Mouse (Mus musculus) adrenal gland, adult 18-20 months (tissue): ENCODE measurements around the gene Pde4d. TPM values are rescaled to one million over a fixed set of nuclear protein-coding genes. Genes with fewer than 3 reads are reported as not detected.

Experiments
- DNase-seq, 2 experiments: peaks; one replicate each; pipeline ENCODE4 v3.0.0; 2021 to 2022; ENCODE audit warnings: low spot score in 2 of 2
- total RNA-seq, 2 experiments: library from RNA; stranded (reverse); gene quantifications; 1 replicate in 1 of 2; 2 replicates in 1 of 2; pipeline ENCODE4 v1.2.3; 2021

Pde4d gene
- total RNA-seq, 2 experiments from 2014 or later, result 48.5 to 81.6 TPM

- no peak for DNase-seq
Observed at GRCm38 (mm10) chr13:109678991-109679390, 1229.2 kb downstream of the Pde4d start.

GRCm38 (mm10) chr13:109680229-109680628 lies 1230.5 kb downstream of the Pde4d start:
- DNase-seq, result no peak

- no peak for DNase-seq
Observed at GRCm38 (mm10) chr13:109681699-109682293, 1232.0 kb downstream of the Pde4d start.

DNA sequence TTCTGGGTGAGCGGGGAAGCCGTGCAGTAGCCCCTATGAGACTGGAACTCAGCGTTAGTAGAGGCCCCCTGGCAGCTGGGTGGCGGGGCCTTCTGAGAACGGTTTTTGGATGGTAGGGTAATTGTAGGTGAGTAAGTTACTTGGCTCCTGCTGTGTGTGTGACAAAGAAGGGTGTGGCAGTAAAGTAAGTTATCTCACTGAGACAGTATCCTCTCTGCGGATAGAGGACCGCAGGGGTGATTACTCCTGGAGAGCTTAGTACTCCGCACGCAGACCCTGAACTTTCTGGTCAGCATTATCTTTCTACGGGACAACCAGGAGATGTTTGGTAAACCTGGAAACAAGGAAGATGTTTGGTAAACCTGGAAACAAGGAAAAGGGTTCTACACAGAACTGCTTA lies 1233.3 kb downstream of the Pde4d start:
- DNase-seq, result no peak

GRCm38 (mm10) chr13:109684985-109685295 lies 1235.2 kb downstream of the Pde4d start:
- DNase-seq, result no peak

GRCm38 (mm10) chr13:109685296-109686115 lies 1235.8 kb downstream of the Pde4d start:
- DNase-seq, result peak; percentile 25 to 31

DNA sequence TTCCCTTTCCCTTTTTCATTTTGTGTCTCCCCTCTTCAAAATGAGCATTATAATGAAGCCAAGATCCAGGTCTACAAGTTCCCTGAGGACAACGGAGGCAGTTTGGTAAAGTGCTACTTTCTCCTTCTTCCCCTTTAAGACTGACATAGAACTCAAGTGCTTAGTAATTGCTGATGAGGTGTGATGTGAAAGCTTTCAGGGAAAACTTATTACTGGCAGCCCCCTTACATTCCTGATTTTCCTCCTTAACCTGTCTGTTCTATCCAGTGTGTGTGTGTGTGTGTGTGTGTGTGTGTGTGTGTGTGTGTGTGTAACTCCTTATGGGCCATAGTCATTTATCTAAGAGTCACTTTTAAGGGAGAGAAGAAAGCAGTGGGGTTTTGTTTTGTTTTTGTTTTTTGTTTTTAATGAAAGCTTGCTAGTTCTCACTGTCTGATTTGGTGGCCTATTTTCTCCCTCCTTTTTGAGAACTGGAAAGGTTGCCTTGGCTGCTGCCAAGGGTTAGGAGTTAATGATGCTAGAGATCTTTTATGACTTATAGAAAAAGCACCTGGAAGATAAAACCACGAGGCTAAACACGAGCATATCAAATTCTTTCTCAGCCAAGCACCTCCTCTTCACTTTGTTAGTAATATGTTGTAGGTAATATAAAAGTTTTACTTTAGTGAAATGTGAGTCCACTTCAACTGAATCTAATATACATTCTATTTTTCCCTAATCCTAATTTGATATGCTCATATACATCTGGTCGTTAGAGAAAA lies 1236.5 kb downstream of the Pde4d start:
- no peak for DNase-seq

DNA sequence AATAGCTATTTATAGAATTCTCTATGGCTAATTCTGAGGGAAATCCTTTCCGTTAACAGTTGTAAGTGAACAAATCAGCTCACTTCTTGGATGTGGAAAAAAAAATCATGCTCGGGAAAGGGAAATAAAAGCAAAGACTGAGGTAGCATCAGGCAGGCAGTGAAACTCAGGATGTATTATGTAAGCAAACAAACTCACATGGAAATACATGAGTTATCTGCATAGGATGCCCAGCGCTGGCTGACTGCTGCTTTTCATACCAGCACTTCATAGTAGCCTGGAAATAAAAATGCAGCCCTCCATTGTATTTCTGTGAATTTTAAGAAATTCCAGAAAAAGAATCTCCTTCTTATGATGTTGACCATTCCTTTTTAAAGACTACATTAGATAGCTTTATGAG lies 1237.2 kb downstream of the Pde4d start:
- DNase-seq, result no peak

- no peak for DNase-seq
Observed at GRCm38 (mm10) chr13:109688195-109688594, 1238.4 kb downstream of the Pde4d start.

- DNase-seq, result no peak
Observed at GRCm38 (mm10) chr13:109689176-109689575, 1239.4 kb downstream of the Pde4d start.

DNA sequence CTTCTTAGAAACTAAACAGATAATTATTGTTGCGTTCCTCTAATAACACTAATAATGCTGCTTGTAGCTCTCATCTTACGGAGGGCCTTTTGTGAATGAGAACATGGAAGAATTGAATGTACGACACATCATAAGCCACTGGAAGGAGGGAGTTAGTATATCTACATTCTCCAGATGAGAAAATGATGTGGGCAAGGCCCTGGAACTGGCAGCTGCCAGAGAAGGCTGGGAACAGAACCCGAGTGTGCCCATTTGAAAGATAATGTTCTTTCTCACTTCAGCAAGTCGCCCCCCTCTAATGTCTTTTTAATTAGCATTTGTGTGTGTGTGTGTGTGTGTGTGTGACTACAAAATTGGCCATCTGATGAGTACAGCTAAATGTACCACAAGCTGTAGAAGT lies 1240.8 kb downstream of the Pde4d start:
- no peak for DNase-seq

- DNase-seq, result no peak
Observed at GRCm38 (mm10) chr13:109692851-109693250, 1243.1 kb downstream of the Pde4d start.

DNA sequence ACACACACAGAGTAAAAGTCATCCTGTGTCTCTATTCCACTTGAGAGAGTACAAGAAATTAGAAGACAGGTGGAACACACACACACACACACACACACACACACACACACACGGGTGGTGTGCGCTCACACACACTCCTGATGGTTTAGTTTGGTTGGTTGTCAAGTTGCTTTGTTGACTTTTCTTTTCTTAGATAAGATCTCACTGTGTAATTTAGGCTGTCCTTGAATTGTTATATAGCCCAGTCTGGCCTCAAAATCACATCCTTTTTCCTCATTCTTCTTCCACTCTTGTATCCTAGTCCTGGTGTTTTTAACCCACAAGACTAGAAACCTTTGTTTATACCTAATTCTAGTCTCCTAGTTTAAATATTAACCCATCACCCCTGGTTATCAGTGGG lies 1244.0 kb downstream of the Pde4d start:
- DNase-seq, result no peak

DNA sequence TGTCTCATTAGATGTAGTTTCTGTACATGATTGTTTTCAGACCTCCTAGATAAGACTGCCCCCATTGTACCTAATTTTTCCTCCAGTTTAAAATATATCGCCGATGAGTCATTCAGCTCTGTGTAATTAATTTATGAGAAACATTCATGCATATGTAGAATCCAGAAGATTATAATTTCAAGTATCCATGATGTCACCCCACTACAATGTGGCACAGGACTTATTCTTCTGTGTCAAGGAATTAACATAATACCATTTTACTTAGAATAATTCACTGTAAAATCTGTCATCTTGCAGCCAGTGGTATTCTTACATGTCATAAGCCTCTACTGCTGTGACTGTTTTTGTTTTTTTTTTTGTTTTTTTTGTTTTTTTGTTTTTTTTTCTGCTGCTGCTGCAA lies 1244.5 kb downstream of the Pde4d start:
- DNase-seq, result no peak

DNA sequence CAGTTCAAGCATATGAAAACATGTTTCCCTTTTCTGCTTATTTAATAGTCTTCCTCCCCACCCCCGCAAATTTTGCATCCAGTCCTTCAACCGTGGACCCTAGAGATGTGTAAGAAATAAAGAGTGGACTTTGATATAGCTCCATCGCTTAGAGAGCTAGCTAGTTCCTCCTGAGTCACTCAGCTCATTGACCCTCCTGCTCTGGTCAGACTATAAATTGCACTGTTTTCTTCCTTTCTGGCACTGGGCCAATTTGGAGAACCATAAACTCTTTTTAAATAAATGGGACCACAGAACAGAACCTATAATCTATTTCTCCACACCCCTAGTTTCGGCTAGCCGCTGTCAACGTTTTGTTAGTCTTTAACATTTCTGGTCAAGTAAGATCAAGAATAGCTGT lies 1245.3 kb downstream of the Pde4d start:
- DNase-seq, result no peak

DNA sequence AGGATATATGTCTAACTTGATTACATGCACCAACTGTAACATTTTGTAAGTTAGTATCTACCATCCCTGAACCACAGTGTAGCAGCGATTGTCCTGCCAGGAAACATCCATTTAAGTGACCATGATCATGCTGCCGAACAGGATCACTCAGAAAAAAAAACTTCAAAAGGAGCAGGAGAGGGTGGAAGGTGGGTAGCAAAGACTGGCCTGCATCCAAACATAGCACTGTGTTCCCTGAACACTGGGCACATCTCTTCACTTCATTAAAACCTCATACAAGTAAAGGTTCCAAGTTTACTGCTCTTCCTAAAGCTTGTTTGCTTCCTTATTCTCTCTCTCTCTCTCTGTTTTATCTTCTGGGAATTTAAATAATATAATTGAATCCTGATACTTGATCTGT lies 1256.4 kb downstream of the Pde4d start:
- no peak for DNase-seq

GRCm38 (mm10) chr13:109706579-109706978 lies 1256.8 kb downstream of the Pde4d start:
- no peak for DNase-seq

DNA sequence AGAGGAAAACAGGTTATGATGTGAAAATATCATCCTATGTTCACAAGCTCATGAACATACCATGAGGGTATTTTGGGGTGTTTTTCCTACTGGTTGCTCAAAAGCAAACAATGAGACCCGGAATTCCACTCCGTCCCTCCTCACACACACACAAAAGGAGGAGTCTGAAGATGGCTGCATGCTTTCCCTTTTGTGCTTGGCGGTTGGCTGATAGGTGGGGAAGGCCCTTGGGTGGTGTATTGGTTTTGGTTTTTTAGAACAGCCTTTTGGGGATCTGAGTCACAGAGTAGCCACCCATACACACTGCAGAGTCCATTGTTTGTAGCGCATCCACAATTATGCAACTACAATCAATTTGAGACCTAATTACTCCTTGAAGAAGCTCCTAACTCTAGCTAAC lies 1257.4 kb downstream of the Pde4d start:
- no peak for DNase-seq

DNA sequence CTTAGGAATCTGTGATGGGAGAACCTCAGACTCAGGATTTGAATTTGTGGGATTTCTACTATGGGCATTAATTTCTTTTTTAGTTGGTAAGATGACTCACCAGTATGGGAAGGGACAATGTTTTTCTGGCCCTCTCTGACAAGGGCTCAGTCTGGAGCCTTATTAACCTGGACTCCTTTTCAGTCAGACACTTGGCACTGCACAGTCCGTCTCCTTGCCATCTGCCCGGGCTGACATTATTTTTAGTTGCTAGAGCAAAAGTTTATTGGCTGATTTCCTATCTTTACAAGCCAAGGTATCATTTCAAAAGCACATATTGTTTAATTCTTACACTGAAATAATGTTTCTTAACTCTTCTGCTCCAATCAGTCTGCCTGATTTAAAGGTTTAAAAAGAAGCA lies 1258.6 kb downstream of the Pde4d start:
- DNase-seq, result no peak

- DNase-seq, result no peak
Observed at GRCm38 (mm10) chr13:109714581-109714980, 1264.8 kb downstream of the Pde4d start.

GRCm38 (mm10) chr13:109715321-109715720 lies 1265.6 kb downstream of the Pde4d start:
- DNase-seq, result no peak

DNA sequence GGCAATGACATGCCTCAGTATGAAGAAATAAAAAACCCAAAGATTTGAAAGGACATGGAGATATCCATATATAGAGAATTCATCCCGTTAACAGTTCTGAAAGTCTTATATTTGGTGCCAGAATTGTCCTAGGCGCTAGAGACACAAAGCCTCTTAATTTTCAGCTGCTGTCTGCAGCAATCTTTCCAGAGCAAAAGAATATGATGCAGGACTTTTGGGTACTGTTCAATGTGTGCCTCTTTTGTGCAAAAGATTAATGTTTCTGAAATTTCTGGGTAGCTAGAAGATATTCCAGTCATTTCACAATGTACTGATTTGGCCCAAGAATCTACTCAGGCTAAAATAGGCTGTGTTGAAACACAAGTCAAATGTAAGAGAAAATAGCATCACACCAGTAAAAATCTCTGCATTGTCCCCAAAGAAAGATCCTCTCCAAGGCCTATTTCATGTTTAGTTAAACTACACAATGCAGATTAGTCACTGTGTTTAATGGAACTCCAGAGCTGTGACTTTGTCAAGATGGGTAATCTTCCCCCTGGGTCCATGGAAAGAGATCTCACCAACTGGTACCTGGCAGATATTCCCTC lies 1270.5 kb downstream of the Pde4d start:
- DNase-seq, result no peak
